Mouse (Mus musculus): ENCODE measurements around the gene Srbd1.

GRCm38 (mm10) chr17:86086191-86086590, 58.8 kb downstream of the Srbd1 start:
- TF ChIP-seq POLR2A (IDR thresholded peaks at IDR 0.05; ENCODE audit: insufficient read depth, low read length) (no peak), CTCF (IDR thresholded peaks at IDR 0.05; ENCODE audit: low read depth, low read length) (no peak)
